Mouse (Mus musculus): ENCODE measurements at regions not wholly inside any gene's neighbourhood (a gene's known extent, or its start where the extent isn't known, plus 50 kb on each side); places are given as distances from the start of the nearest gene placed in this dataset.

GRCm38 (mm10) chr10:112863808-112864207 is 65.0 kb downstream of the Atxn7l3b start:
- no peak for DNase-seq (ENCODE audit: low read depth, low spot score)

GRCm38 (mm10) chr10:112863375-112863774 is 65.4 kb downstream of the Atxn7l3b start:
- DNase-seq (ENCODE audit: low read depth, low spot score), result no peak

GRCm38 (mm10) chr10:112851997-112852396 is 76.8 kb downstream of the Atxn7l3b start:
- DNase-seq (ENCODE audit: low read depth, low spot score), result no peak

GRCm38 (mm10) chr10:112846225-112846624 is 82.6 kb downstream of the Atxn7l3b start:
- no peak for DNase-seq (ENCODE audit: low read depth, low spot score)

GRCm38 (mm10) chr10:112837400-112838035 is 91.3 kb downstream of the Atxn7l3b start:
- no peak for DNase-seq (ENCODE audit: low read depth, low spot score)

- no peak for DNase-seq (ENCODE audit: low read depth, low spot score)
These were observed 92.8 kb downstream of the Atxn7l3b start for GRCm38 (mm10) chr10:112835970-112836369.

- no peak for DNase-seq (ENCODE audit: low read depth, low spot score)
These were observed 93.3 kb downstream of the Atxn7l3b start for GRCm38 (mm10) chr10:112835508-112835907.

- no peak for DNase-seq (ENCODE audit: low read depth, low spot score)
These were observed 118.6 kb downstream of the Atxn7l3b start for GRCm38 (mm10) chr10:112810181-112810580.

- no peak for DNase-seq (ENCODE audit: low read depth, low spot score)
These were observed 125.2 kb downstream of the Atxn7l3b start for GRCm38 (mm10) chr10:112803557-112803956.

GRCm38 (mm10) chr10:112801560-112801959 is 127.2 kb downstream of the Atxn7l3b start:
- peak; percentile 26 for DNase-seq (ENCODE audit: low read depth, low spot score)

GRCm38 (mm10) chr10:112798603-112799002 is 130.2 kb downstream of the Atxn7l3b start:
- DNase-seq (ENCODE audit: low read depth, low spot score), result no peak

GRCm38 (mm10) chr10:112798090-112798489 is 130.7 kb downstream of the Atxn7l3b start:
- DNase-seq (ENCODE audit: low read depth, low spot score), result no peak

GRCm38 (mm10) chr10:112795938-112796337 is 132.9 kb downstream of the Atxn7l3b start:
- no peak for DNase-seq (ENCODE audit: low read depth, low spot score)

GRCm38 (mm10) chr10:112795473-112795872 is 133.3 kb downstream of the Atxn7l3b start:
- no peak for DNase-seq (ENCODE audit: low read depth, low spot score)

- no peak for DNase-seq (ENCODE audit: low read depth, low spot score)
These were observed 140.6 kb downstream of the Atxn7l3b start for GRCm38 (mm10) chr10:112788236-112788635.

- no peak for DNase-seq (ENCODE audit: low read depth, low spot score)
These were observed 154.5 kb downstream of the Atxn7l3b start for GRCm38 (mm10) chr10:112774262-112774661.

GRCm38 (mm10) chr10:112746683-112747082 is 182.1 kb downstream of the Atxn7l3b start:
- peak; percentile 18 for DNase-seq (ENCODE audit: low read depth, low spot score)

- no peak for DNase-seq (ENCODE audit: low read depth, low spot score)
These were observed 185.3 kb downstream of the Atxn7l3b start for GRCm38 (mm10) chr10:112743527-112743926.

GRCm38 (mm10) chr10:112742123-112742522 is 186.7 kb downstream of the Atxn7l3b start:
- DNase-seq (ENCODE audit: low read depth, low spot score), result no peak

Data from brain, embryonic 18.5 days (tissue).